Mouse (Mus musculus) midbrain, embryonic 11.5 days (tissue): ENCODE results near the gene Hip1r. TPM values are rescaled to one million over a fixed set of nuclear protein-coding genes. Genes with fewer than 3 reads are reported as not detected.
A peak's percentile ranks its signal among the peaks of the same experiment; 100 is the strongest.

Experiments
- ATAC-seq: fragments of 200-750 bp; cut with Nextera tagmentation; 2 replicates; pipeline ENCODE4 v1.8.0; 2017; ENCODE audit warnings: moderate TSS enrichment, moderate library complexity; ENCODE audit not compliant: low FRiP score
- DNase-seq: peaks from one replicate; pipeline ENCODE4 v3.0.0; 2015; ENCODE audit warnings: low spot score; ENCODE audit errors: missing footprints
- H3K27ac ChIP-seq: fragments of 300-500 bp; sonication (generic); 2 replicates; pipeline ENCODE4 v1.5.1; 2014; ENCODE audit warnings: low read depth, low read length
- H3K27me3 ChIP-seq: fragments of 300-500 bp; sonication (generic); 2 replicates; pipeline ENCODE4 v1.6.1; 2014; ENCODE audit warnings: mild to moderate bottlenecking, low read length, moderate library complexity, mixed read lengths; ENCODE audit not compliant: control insufficient read depth, insufficient read depth
- H3K36me3 ChIP-seq: fragments of 300-500 bp; sonication (generic); 2 replicates; pipeline ENCODE4 v1.6.1; 2014; ENCODE audit warnings: mild to moderate bottlenecking, low read length, moderate library complexity, mixed read lengths; ENCODE audit not compliant: control insufficient read depth, insufficient read depth
- H3K4me1 ChIP-seq: fragments of 300-500 bp; sonication (generic); 2 replicates; pipeline ENCODE4 v1.6.1; 2014; ENCODE audit warnings: low read length; ENCODE audit not compliant: control insufficient read depth, insufficient read depth
- H3K4me2 ChIP-seq: fragments of 300-500 bp; sonication (generic); 2 replicates; pipeline ENCODE4 v1.6.1; 2014; ENCODE audit warnings: mild to moderate bottlenecking, moderate library complexity
- H3K4me3 ChIP-seq: fragments of 300-500 bp; sonication (generic); 2 replicates; pipeline ENCODE4 v1.5.1; 2014; ENCODE audit warnings: low read depth, low read length
- H3K9ac ChIP-seq: fragments of 300-500 bp; sonication (generic); 2 replicates; pipeline ENCODE4 v1.6.1; 2014; ENCODE audit warnings: low read length
- H3K9me3 ChIP-seq: fragments of 300-500 bp; sonication (generic); 2 replicates; pipeline ENCODE4 v1.6.1; 2016; ENCODE audit warnings: low read length; ENCODE audit not compliant: control insufficient read depth
- WGBS: fragments of 180-500 bp; shearing (Covaris S2); extraction: QIAGEN DNeasy Blood & Tissue Kit; methylation state at CpG from one replicate; pipeline ENCODE4 v1.1.7; 2014; 5-methylcytosine and 5-hydroxymethylcytosine counted together
- polyA plus RNA-seq: library from polyadenylated mRNA; unstranded; fragments of >200 nt; fragmentation: Nextera tagmentation; extraction: Ambion mirVana; gene quantifications from 2 replicates; pipeline ENCODE4 v1.2.1, GENCODE M21; 2014

Gene Hip1r
- polyA plus RNA-seq, result 4.6 and 5.2 TPM in 2 replicates

GRCm38 (mm10) chr5:123973299-123974178 lies at the start of gene Hip1r:
Hip1r (plus strand) TSS chr5:123973628.
- peak within 1 kb of the TSS; percentile 56 for H3K9ac ChIP-seq
- H3K4me3 ChIP-seq, result peak within 1 kb of the TSS; percentile 77
- under 1% methylated on average over 102 of the region's 106 CpGs for WGBS
- no peaks in the 10 kb centered on the region for H3K9me3 ChIP-seq
- peaks cover 7% of the 10 kb centered on the region for H3K4me1 ChIP-seq
- DNase-seq, result peak; percentile 94
- peak; percentile 75 for ATAC-seq
- peaks cover 13% of the 10 kb centered on the region for H3K27me3 ChIP-seq
- peak within 1 kb of the TSS; percentile 87 for H3K4me2 ChIP-seq
- H3K27ac ChIP-seq, result no peak within 1 kb of the TSS
- no peaks in the 10 kb centered on the region for H3K36me3 ChIP-seq

DNA sequence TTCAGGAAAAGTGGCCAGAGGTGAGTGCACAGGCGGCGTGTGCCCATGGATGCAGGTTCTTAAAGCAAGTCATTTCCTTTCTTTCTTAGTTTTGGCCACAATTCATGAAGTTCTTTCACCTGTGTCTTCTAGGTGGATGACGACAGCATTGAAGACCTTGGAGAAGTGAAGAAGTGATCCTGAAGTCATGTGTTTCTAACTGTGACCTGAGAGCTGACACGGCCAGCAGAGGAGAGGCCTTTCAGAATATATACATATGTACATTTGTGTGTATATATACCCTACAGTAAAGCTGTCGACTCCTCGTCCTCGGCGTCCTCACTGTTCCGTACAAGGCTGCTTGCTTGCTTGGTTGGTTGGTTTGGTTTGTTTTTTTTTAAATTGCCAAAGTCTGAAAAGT lies 46.3 kb upstream of the Hip1r start, which contains the start of gene Gm43518:
Gm43518 (plus strand) TSS at position 301 of the 400 bp plus-strand sequence.
- DNase-seq, result no peak
- no peaks in the 10 kb centered on the region for H3K9me3 ChIP-seq

GRCm38 (mm10) chr5:123930508-123930989 lies 42.9 kb upstream of the Hip1r start, which contains the start of gene Ccdc62:
Ccdc62 (plus strand) TSS chr5:123930679.
- H3K9me3 ChIP-seq, result no peaks in the 10 kb centered on the region
- H3K4me1 ChIP-seq, result peaks cover 3% of the 10 kb centered on the region; the same call in 1 of the 2 replicates
- peak within 1 kb of the TSS; percentile 94 for H3K9ac ChIP-seq
- DNase-seq (peak; percentile 99), ATAC-seq (peak; percentile 97)
- peak within 1 kb of the TSS; percentile 73 for H3K4me3 ChIP-seq
- peak within 1 kb of the TSS; percentile 55 for H3K4me2 ChIP-seq
- H3K36me3 ChIP-seq, result peaks cover 4% of the 10 kb centered on the region; the same call in 1 of the 2 replicates
- peak within 1 kb of the TSS; percentile 67 for H3K27ac ChIP-seq
- no peaks in the 10 kb centered on the region for H3K27me3 ChIP-seq
- under 1% methylated on average over 56 of the region's 56 CpGs for WGBS

More for the DNA sequence above, 46.3 kb upstream of the Hip1r start, which contains the start of gene Gm43518:
- Histone ChIP-seq H3K9ac (no peak within 1 kb of the TSS), H3K27ac (no peak within 1 kb of the TSS), H3K27me3 (no peaks in the 10 kb centered on the region), H3K36me3 (peaks cover 20% of the 10 kb centered on the region), H3K4me3 (no peak within 1 kb of the TSS), H3K4me1 (peaks cover 3% of the 10 kb centered on the region; the same call in 1 of the 2 replicates), H3K4me2 (no peak within 1 kb of the TSS)
- ATAC-seq, result no peak
- 94% methylated on average over 9 of the region's 9 CpGs for WGBS

GRCm38 (mm10) chr5:123931131-123931530 lies 42.3 kb upstream of the Hip1r start:
- H3K4me3 ChIP-seq, result peak overlapping the region; percentile 73
- no peak for DNase-seq
- no peak for ATAC-seq
- H3K4me1 ChIP-seq, result peaks cover 3% of the 10 kb centered on the region; the same call in 1 of the 2 replicates
- WGBS, result 53% methylated on average over 13 of the region's 13 CpGs
- no peaks in the 10 kb centered on the region for H3K9me3 ChIP-seq
- H3K27ac ChIP-seq, result no peak overlapping the region
- H3K4me2 ChIP-seq, result peak overlapping the region; percentile 55
- peak overlapping the region; percentile 94 for H3K9ac ChIP-seq
- H3K27me3 ChIP-seq, result no peaks in the 10 kb centered on the region
- peaks cover 4% of the 10 kb centered on the region; the same call in 1 of the 2 replicates for H3K36me3 ChIP-seq

- Histone ChIP-seq H3K27ac (no peak overlapping the region), H3K4me2 (no peak overlapping the region), H3K4me1 (peaks cover 3% of the 10 kb centered on the region; the same call in 1 of the 2 replicates), H3K9ac (no peak overlapping the region), H3K4me3 (no peak overlapping the region), H3K9me3 (no peaks in the 10 kb centered on the region), H3K27me3 (no peaks in the 10 kb centered on the region), H3K36me3 (no peaks in the 10 kb centered on the region)
- DNase-seq, result no peak
- ATAC-seq, result no peak
Observed at GRCm38 (mm10) chr5:123932927-123933326, 40.5 kb upstream of the Hip1r start.

DNA sequence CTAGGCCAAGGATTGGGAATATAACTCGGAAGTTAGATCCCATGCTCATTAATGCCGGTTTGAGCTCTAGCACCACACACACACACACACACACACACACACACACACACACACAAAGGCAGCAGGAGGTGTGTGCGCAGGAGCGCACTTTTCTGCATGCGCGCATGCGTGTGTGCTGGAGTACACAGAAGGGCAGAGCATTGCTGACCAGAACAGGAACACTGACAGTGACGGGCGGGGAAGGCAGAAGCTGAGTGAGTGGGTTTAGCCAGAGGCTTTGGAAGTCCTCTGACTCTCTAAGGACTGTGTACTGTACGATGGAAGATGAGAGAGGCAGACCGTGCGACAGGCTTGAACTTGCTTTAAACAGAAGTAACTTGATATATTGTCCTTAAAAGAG lies 39.9 kb upstream of the Hip1r start:
- Histone ChIP-seq H3K4me2 (no peak overlapping the region), H3K9ac (no peak overlapping the region), H3K4me1 (peaks cover 3% of the 10 kb centered on the region; the same call in 1 of the 2 replicates), H3K27ac (no peak overlapping the region), H3K36me3 (no peaks in the 10 kb centered on the region), H3K9me3 (no peaks in the 10 kb centered on the region), H3K27me3 (no peaks in the 10 kb centered on the region), H3K4me3 (no peak overlapping the region)
- no peak for ATAC-seq
- WGBS, result 95% methylated on average over 12 of the region's 12 CpGs
- DNase-seq, result no peak

DNA sequence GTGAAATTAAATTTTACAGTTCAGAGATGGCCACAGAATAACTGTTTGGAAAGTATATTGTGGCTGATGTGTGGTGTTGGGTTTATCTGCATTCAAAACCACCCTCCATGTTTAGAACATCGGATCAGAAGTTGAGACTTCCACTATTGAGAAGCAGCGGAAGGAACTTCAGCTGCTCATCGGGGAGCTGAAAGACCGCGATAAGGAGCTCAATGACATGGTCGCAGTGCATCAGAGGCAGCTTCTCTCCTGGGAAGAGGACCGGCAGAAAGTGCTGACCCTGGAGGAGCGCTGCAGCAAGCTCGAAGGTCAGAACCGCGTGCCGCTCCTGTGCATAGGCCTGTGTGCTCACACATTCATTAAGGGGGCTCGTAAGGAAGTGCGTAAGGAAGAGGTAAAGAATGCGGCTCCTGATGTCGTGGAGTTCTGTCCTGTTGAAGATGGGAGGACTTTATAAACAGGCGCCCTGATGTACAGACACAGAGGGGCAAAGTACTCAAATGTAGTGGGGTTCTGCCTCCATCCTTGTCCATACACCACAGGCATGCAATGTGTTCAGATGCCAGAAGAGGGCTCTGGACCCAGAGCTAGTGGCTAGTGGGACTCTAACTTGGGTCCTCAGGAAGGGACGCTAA lies 39.4 kb upstream of the Hip1r start:
- Histone ChIP-seq H3K9ac (no peak overlapping the region), H3K27ac (no peak overlapping the region), H3K27me3 (no peaks in the 10 kb centered on the region), H3K4me3 (no peak overlapping the region), H3K4me1 (peaks cover 3% of the 10 kb centered on the region; the same call in 1 of the 2 replicates), H3K36me3 (no peaks in the 10 kb centered on the region), H3K9me3 (no peaks in the 10 kb centered on the region), H3K4me2 (no peak overlapping the region)
- DNase-seq (peak; percentile 88), ATAC-seq (no peak)
- 40% methylated on average over 18 of the region's 18 CpGs for WGBS

DNA sequence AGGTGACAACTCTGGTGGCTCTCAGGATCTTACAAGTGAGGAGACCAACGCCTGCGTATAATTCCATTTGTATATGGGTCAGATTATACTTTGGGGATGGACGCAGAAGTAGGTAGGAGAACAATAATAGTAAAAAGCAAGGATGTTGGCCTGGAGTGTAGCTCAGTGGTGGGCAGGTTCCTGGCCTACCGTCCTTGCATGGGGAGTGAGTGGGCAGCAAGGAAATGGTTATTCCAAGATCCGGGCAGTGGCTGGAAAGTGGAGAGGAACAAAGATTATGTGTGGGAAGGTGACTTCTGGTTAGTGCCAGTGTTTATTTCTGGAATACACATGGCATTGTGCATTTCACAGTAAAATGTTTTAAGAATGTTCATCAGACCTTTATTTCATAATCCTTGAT lies 37.5 kb upstream of the Hip1r start:
- Histone ChIP-seq H3K9ac (no peak overlapping the region), H3K36me3 (no peaks in the 10 kb centered on the region), H3K4me2 (no peak overlapping the region), H3K9me3 (no peaks in the 10 kb centered on the region), H3K4me3 (no peak overlapping the region), H3K4me1 (peaks cover 3% of the 10 kb centered on the region; the same call in 1 of the 2 replicates), H3K27ac (no peak overlapping the region), H3K27me3 (no peaks in the 10 kb centered on the region)
- DNase-seq (no peak), ATAC-seq (no peak)
- WGBS, result 86% methylated on average over 5 of the region's 5 CpGs
